Mouse (Mus musculus) cerebellum, postnatal 4 days (tissue): ENCODE results near the gene F2rl2.

ENCODE experiments used
- DNase-seq, 2 experiments: peaks; one replicate each; pipeline ENCODE4 v3.0.0; 2022; ENCODE audit warnings: low spot score in 2 of 2, mixed read lengths in 1 of 2

F2rl2 gene

GRCm38 (mm10) chr13:95697874-95698273 is 1.2 kb downstream of the F2rl2 start:
- no peak for DNase-seq

GRCm38 (mm10) chr13:95703376-95703775 is 6.7 kb downstream of the F2rl2 start:
- no peak for DNase-seq

GRCm38 (mm10) chr13:95705589-95705988 is 8.9 kb downstream of the F2rl2 start:
- DNase-seq: no peak

- DNase-seq: no peak
Measured at GRCm38 (mm10) chr13:95712054-95712453, 15.4 kb downstream of the F2rl2 start.

- no peak for DNase-seq
Measured at GRCm38 (mm10) chr13:95712570-95713268, 16.1 kb downstream of the F2rl2 start.

GRCm38 (mm10) chr13:95714271-95714975 is 17.8 kb downstream of the F2rl2 start:
- peak in 1 of 2 experiments; percentile 12 for DNase-seq

GRCm38 (mm10) chr13:95715356-95715755 is 18.7 kb downstream of the F2rl2 start:
- no peak for DNase-seq

- peak; percentile 49 to 69 for DNase-seq
Measured at GRCm38 (mm10) chr13:95719320-95720232, 22.9 kb downstream of the F2rl2 start.

- no peak for DNase-seq
Measured at GRCm38 (mm10) chr13:95730491-95730890, 33.8 kb downstream of the F2rl2 start.

- peak in 1 of 2 experiments; percentile 11 for DNase-seq
Measured at GRCm38 (mm10) chr13:95739651-95740050, 43.0 kb downstream of the F2rl2 start.

GRCm38 (mm10) chr13:95741813-95742689 is 45.4 kb downstream of the F2rl2 start:
- no peak for DNase-seq

- DNase-seq: no peak
Measured at GRCm38 (mm10) chr13:95742881-95743466, 46.3 kb downstream of the F2rl2 start.

- DNase-seq: no peak
Measured at GRCm38 (mm10) chr13:95745451-95745850, 48.8 kb downstream of the F2rl2 start.

GRCm38 (mm10) chr13:95746509-95746908 is 49.9 kb downstream of the F2rl2 start:
- peak; percentile 47 to 66 for DNase-seq

GRCm38 (mm10) chr13:95747101-95747500 is 50.4 kb downstream of the F2rl2 start:
- no peak for DNase-seq

GRCm38 (mm10) chr13:95747541-95747940 is 50.9 kb downstream of the F2rl2 start:
- DNase-seq: no peak
